Mouse (Mus musculus): ENCODE data around the gene Pigq.

The Pigq gene

GRCm38 (mm10) chr17:25883268-25883667 is 61.5 kb downstream of the Pigq start:
- no peak for DNase-seq (ENCODE audit: low spot score)

DNA sequence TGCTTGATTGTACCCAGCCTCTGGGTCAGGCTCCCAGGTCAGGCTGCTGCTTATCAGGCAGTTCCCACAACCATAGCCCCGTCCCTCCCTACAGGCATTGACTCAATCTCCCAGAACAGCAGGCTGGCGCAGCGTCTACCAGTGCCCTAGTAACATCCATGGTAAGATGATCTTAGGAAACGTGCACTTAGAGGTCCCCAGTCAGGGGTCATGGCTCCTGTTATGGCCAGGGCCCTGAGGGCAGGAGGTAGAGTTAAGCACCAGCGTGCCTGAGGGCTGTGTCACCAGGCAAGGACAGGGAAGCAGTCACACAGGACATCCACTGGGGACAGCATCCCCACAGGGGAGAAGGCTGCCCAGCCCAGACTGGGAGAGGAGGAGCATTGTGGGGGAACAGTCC is 62.4 kb downstream of the Pigq start:
- no peak for DNase-seq (ENCODE audit: low spot score)

GRCm38 (mm10) chr17:25881691-25882090 is 63.0 kb downstream of the Pigq start:
- no peak for DNase-seq (ENCODE audit: low spot score)

DNA sequence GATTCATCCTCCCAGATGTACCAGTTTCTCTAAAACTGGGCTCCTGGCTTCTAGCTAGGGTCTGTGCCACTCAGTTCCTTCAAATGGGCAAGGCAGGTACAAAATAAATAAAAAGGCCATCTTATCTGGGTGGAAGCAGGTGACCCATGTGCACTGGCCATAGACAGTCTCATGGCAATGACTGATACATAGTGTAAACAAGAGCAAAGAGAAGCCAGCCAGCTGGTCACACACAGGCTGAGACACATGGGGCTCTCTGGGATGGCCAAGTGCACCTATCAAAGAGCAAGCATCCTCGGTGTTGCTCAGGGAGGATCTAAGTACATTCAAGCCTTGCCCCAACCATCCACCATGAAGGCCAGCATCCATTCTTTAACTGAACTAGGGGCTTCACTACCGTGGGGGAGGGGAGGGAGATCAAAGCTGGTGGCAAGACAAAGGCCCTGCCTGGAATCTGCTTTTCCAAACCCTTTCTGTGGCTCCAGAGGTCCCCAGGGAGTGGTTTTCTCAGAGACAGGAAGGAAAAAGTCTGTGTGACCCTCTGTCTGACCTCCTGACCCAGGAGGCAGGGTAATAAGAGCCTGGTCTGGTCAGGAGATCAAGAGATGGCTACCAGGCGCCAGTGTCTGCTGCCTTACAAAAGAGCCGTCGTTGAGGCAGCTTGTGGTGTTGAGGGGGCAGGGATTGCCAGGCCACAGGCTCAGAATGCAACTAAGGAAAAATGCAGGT is 63.7 kb downstream of the Pigq start:
- DNase-seq (ENCODE audit: low spot score): no peak

- DNase-seq (ENCODE audit: low spot score): no peak
These were observed 64.4 kb downstream of the Pigq start, which contains the start of gene Wfikkn1 for GRCm38 (mm10) chr17:25880196-25880910. Gene Wfikkn1, minus strand, starts transcription at chr17:25880858.

- no peak for DNase-seq (ENCODE audit: low spot score)
These were observed 65.0 kb downstream of the Pigq start for GRCm38 (mm10) chr17:25879750-25880149.

DNA sequence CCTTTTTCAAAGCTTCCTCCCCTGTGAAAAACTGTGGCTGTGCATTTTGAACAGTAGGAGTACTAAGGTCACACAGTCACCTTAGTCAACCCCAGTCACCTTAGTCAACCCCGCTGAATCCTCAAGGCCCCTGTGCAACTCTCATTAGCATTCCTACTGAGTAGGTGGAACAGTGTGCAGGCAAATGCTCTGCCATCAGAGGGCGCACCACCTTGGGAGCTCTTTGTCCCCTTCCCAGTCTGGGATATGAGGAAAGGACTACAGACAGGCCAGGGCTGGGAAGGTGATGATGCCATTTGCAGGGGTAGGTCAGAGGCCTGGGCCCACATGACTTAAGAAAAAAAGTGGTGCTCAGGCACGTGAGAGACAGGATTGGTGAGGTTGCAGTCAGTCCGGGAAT is 65.5 kb downstream of the Pigq start:
- peak; percentile 74 for DNase-seq (ENCODE audit: low spot score)

DNA sequence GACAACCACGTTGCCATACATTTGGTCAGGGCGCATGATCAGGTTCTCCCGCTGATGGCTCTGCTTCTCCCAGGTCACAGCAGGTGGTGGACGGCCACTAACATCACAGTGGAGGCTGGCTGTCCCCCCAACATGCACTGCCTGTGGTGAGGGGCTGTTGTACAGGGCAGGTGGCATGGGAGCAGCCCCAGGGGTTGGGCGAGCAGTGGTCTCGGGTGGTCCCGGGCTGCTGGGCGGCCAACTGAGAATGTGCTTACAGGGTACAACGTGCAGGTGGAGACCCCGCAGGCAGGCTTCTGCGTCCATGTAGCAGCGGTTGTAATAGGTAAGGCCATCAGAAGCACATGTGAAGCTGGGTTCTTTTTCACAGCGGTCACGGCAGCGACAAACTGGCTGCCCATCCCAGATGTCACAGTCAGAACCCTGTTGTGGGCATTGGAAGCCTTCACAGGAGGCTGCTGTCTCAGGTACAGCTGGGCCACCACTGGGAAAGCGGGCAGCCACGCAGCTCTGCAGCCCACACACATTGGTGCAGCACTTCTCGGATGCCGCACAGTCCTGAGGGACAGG is 66.0 kb downstream of the Pigq start:
- DNase-seq (ENCODE audit: low spot score): no peak

DNA sequence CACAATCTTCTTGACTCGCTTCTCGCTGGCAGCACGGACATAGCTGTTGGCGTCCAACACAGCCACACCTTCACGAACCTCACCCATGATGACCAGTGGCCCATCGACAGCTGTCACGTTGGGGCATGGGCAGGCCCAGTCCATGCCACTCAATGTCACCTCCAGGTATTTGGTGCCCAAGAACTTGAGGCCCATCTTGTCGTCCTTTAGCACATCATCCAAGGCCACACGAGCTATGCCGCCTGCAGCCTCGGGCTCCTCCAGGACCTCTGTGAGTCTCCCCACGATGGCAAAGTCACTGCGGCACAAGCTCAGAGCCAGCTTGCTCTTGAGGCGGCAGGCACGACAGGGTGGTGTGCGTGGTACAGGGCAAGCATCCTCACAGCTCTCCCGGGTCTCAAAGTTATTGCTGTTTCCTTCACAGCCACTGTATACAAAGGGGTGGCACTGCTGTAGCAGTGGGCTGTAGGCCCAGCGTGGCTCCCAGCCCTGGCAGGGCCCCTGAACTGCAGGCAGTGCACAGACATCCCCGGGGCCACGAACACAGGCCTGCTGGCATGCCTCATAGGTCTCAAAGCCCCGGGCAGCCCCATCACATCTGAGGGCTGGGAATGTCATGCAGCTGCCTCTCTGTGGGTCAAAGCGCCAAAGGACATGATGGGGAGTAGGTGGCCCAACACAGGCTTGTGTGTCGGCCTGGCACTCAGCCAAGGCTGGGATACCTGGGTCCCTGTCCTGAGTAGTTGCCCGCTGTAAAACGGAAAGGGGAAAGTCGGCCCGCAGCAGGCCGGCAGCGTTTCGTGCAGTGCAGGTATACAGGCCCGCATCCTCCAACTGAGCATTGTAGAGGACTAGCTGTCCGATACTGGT is 66.8 kb downstream of the Pigq start:
- DNase-seq (ENCODE audit: low spot score): peak; percentile 67

GRCm38 (mm10) chr17:25877025-25877424 is 67.7 kb downstream of the Pigq start:
- no peak for DNase-seq (ENCODE audit: low spot score)
